Mouse (Mus musculus): Measurements from ENCODE around the gene Rhebl1. TPM values are rescaled to one million over a fixed set of nuclear protein-coding genes. Genes with fewer than 3 reads are reported as not detected.

Gene Rhebl1
- polyA plus RNA-seq, 1 experiment from 2014 or later: 3.4 TPM

- Histone ChIP-seq H3K27me3 (ENCODE audit: control insufficient read depth, insufficient read depth, low read depth, low read length) (no peaks in the 10 kb centered on the region), H3K4me3 (ENCODE audit: low read depth, low read length) (no peak overlapping the region), H3K27ac (ENCODE audit: low read length) (no peak overlapping the region), H3K36me3 (ENCODE audit: control insufficient read depth, insufficient read depth) (no peaks in the 10 kb centered on the region), H3K4me1 (ENCODE audit: control insufficient read depth, low read depth, low read length) (peaks cover 18% of the 10 kb centered on the region), H3K4me2 (ENCODE audit: low read depth, low read length) (no peak overlapping the region), H3K9me3 (replicated peaks; ENCODE audit: control insufficient read depth, low read length) (no peaks in the 10 kb centered on the region), H3K9ac (ENCODE audit: low read depth, low read length) (no peak overlapping the region)
- WGBS (ENCODE audit: insufficient replicate concordance): 68% methylated on average over 1 of the region's 1 CpGs
- ATAC-seq (ENCODE audit: low read depth): no peak
Observed at GRCm38 (mm10) chr15:98884106-98884505, 10.2 kb downstream of the Rhebl1 start.

GRCm38 (mm10) chr15:98883661-98884060 is 10.7 kb downstream of the Rhebl1 start:
- Histone ChIP-seq H3K9me3 (replicated peaks; ENCODE audit: control insufficient read depth, low read length) (no peaks in the 10 kb centered on the region), H3K27ac (ENCODE audit: low read length) (no peak overlapping the region), H3K36me3 (ENCODE audit: control insufficient read depth, insufficient read depth) (no peaks in the 10 kb centered on the region), H3K4me1 (ENCODE audit: control insufficient read depth, low read depth, low read length) (peaks cover 18% of the 10 kb centered on the region), H3K27me3 (ENCODE audit: control insufficient read depth, insufficient read depth, low read depth, low read length) (no peaks in the 10 kb centered on the region), H3K4me2 (ENCODE audit: low read depth, low read length) (no peak overlapping the region), H3K4me3 (ENCODE audit: low read depth, low read length) (no peak overlapping the region), H3K9ac (ENCODE audit: low read depth, low read length) (no peak overlapping the region)
- no peak for ATAC-seq (ENCODE audit: low read depth)

- peak overlapping the region; percentile 69; the same call in 1 of the 2 replicates for H3K27ac ChIP-seq (ENCODE audit: low read length)
- H3K4me3 ChIP-seq (ENCODE audit: low read depth, low read length): peak overlapping the region; percentile 84
- H3K36me3 ChIP-seq (ENCODE audit: control insufficient read depth, insufficient read depth): no peaks in the 10 kb centered on the region
- peaks cover 22% of the 10 kb centered on the region for H3K4me1 ChIP-seq (ENCODE audit: control insufficient read depth, low read depth, low read length)
- H3K9me3 ChIP-seq (replicated peaks; ENCODE audit: control insufficient read depth, low read length): no peaks in the 10 kb centered on the region
- peak overlapping the region; percentile 97 for H3K4me2 ChIP-seq (ENCODE audit: low read depth, low read length)
- WGBS (ENCODE audit: insufficient replicate concordance): 15% methylated on average over 5 of the region's 5 CpGs
- H3K9ac ChIP-seq (ENCODE audit: low read depth, low read length): peak overlapping the region; percentile 46
- no peaks in the 10 kb centered on the region for H3K27me3 ChIP-seq (ENCODE audit: control insufficient read depth, insufficient read depth, low read depth, low read length)
- ATAC-seq (ENCODE audit: low read depth): no peak
Observed at GRCm38 (mm10) chr15:98881656-98882008, 12.7 kb downstream of the Rhebl1 start.

- Histone ChIP-seq H3K27me3 (ENCODE audit: control insufficient read depth, insufficient read depth, low read depth, low read length) (no peaks in the 10 kb centered on the region), H3K4me2 (ENCODE audit: low read depth, low read length) (peak overlapping the region; percentile 97)
- under 1% methylated on average over 48 of the region's 48 CpGs for WGBS (ENCODE audit: insufficient replicate concordance)
Observed at GRCm38 (mm10) chr15:98880978-98881655, 13.2 kb downstream of the Rhebl1 start.

GRCm38 (mm10) chr15:98877331-98877730 is 17.0 kb downstream of the Rhebl1 start:
- Histone ChIP-seq H3K4me1 (ENCODE audit: control insufficient read depth, low read depth, low read length) (peaks cover 31% of the 10 kb centered on the region), H3K36me3 (ENCODE audit: control insufficient read depth, insufficient read depth) (no peaks in the 10 kb centered on the region), H3K9me3 (replicated peaks; ENCODE audit: control insufficient read depth, low read length) (no peaks in the 10 kb centered on the region), H3K9ac (ENCODE audit: low read depth, low read length) (no peak overlapping the region), H3K27me3 (ENCODE audit: control insufficient read depth, insufficient read depth, low read depth, low read length) (no peaks in the 10 kb centered on the region), H3K27ac (ENCODE audit: low read length) (no peak overlapping the region), H3K4me3 (ENCODE audit: low read depth, low read length) (no peak overlapping the region), H3K4me2 (ENCODE audit: low read depth, low read length) (no peak overlapping the region)
- WGBS (ENCODE audit: insufficient replicate concordance): 10% methylated on average over 3 of the region's 3 CpGs
- ATAC-seq (ENCODE audit: low read depth): no peak

More at GRCm38 (mm10) chr15:98880978-98881655, 13.2 kb downstream of the Rhebl1 start:
- H3K9ac ChIP-seq (ENCODE audit: low read depth, low read length): peak overlapping the region; percentile 81
- peaks cover 22% of the 10 kb centered on the region for H3K4me1 ChIP-seq (ENCODE audit: control insufficient read depth, low read depth, low read length)
- H3K4me3 ChIP-seq (ENCODE audit: low read depth, low read length): peak overlapping the region; percentile 84
- H3K27ac ChIP-seq (ENCODE audit: low read length): peak overlapping the region; percentile 94
- no peaks in the 10 kb centered on the region for H3K9me3 ChIP-seq (replicated peaks; ENCODE audit: control insufficient read depth, low read length)
- peak; percentile 97 for ATAC-seq (ENCODE audit: low read depth)
- H3K36me3 ChIP-seq (ENCODE audit: control insufficient read depth, insufficient read depth): no peaks in the 10 kb centered on the region

- H3K27me3 ChIP-seq (ENCODE audit: control insufficient read depth, insufficient read depth, low read depth, low read length): no peaks in the 10 kb centered on the region
- ATAC-seq (ENCODE audit: low read depth): peak; percentile 81
- peak overlapping the region; percentile 91 for H3K4me2 ChIP-seq (ENCODE audit: low read depth, low read length)
- H3K4me3 ChIP-seq (ENCODE audit: low read depth, low read length): peak overlapping the region; percentile 95
- 1% methylated on average over 51 of the region's 51 CpGs for WGBS (ENCODE audit: insufficient replicate concordance)
- H3K9me3 ChIP-seq (replicated peaks; ENCODE audit: control insufficient read depth, low read length): no peaks in the 10 kb centered on the region
- H3K36me3 ChIP-seq (ENCODE audit: control insufficient read depth, insufficient read depth): no peaks in the 10 kb centered on the region
- peak overlapping the region; percentile 92 for H3K27ac ChIP-seq (ENCODE audit: low read length)
- peaks cover 41% of the 10 kb centered on the region for H3K4me1 ChIP-seq (ENCODE audit: control insufficient read depth, low read depth, low read length)
- peak overlapping the region; percentile 98 for H3K9ac ChIP-seq (ENCODE audit: low read depth, low read length)
Observed at GRCm38 (mm10) chr15:98871916-98872888, 22.1 kb downstream of the Rhebl1 start.

- Histone ChIP-seq H3K9ac (ENCODE audit: low read depth, low read length) (peak within 1 kb of the TSS; percentile 98), H3K4me2 (ENCODE audit: low read depth, low read length) (peak within 1 kb of the TSS; percentile 91), H3K9me3 (replicated peaks; ENCODE audit: control insufficient read depth, low read length) (no peaks in the 10 kb centered on the region), H3K27me3 (ENCODE audit: control insufficient read depth, insufficient read depth, low read depth, low read length) (no peaks in the 10 kb centered on the region), H3K27ac (ENCODE audit: low read length) (peak within 1 kb of the TSS; percentile 92), H3K4me3 (ENCODE audit: low read depth, low read length) (peak within 1 kb of the TSS; percentile 95), H3K36me3 (ENCODE audit: control insufficient read depth, insufficient read depth) (peaks cover 4% of the 10 kb centered on the region), H3K4me1 (ENCODE audit: control insufficient read depth, low read depth, low read length) (peaks cover 44% of the 10 kb centered on the region)
- WGBS (ENCODE audit: insufficient replicate concordance): under 1% methylated on average over 82 of the region's 94 CpGs
- ATAC-seq (ENCODE audit: low read depth): peak; percentile 42
Observed at GRCm38 (mm10) chr15:98871070-98871915, 23.0 kb downstream of the Rhebl1 start, which contains the start of gene Kmt2d. Gene Kmt2d, minus strand, starts transcription at chr15:98871204.

GRCm38 (mm10) chr15:98870179-98871069 is 23.9 kb downstream of the Rhebl1 start:
- Histone ChIP-seq H3K27ac (ENCODE audit: low read length) (peak overlapping the region; percentile 92), H3K4me2 (ENCODE audit: low read depth, low read length) (peak overlapping the region; percentile 91), H3K27me3 (ENCODE audit: control insufficient read depth, insufficient read depth, low read depth, low read length) (no peaks in the 10 kb centered on the region), H3K9ac (ENCODE audit: low read depth, low read length) (peak overlapping the region; percentile 98), H3K36me3 (ENCODE audit: control insufficient read depth, insufficient read depth) (peaks cover 12% of the 10 kb centered on the region), H3K9me3 (replicated peaks; ENCODE audit: control insufficient read depth, low read length) (no peaks in the 10 kb centered on the region), H3K4me1 (ENCODE audit: control insufficient read depth, low read depth, low read length) (peaks cover 44% of the 10 kb centered on the region), H3K4me3 (ENCODE audit: low read depth, low read length) (peak overlapping the region; percentile 95)
- ATAC-seq (ENCODE audit: low read depth): no peak
- 2% methylated on average over 16 of the region's 16 CpGs for WGBS (ENCODE audit: insufficient replicate concordance)
